ENCODE assay signal across 8 mouse cellular contexts in genomic region chr11:79961346-79962124, GRCm38 (mm10). TPM values are rescaled to one million over a fixed set of nuclear protein-coding genes. Genes with fewer than 3 reads are reported as not detected.
DNase-seq lines count a peak whose midpoint lies in the region; ATAC-seq and TF ChIP-seq lines count a peak whose summit lies in the region.

No protein-coding gene starts in this region.

- WGBS in lung, embryonic 14.5 days: 4% methylated on average over 27 of the region's 27 CpGs
- WGBS in hindbrain, embryonic 13.5 days: 6% methylated on average over 27 of the region's 27 CpGs
- WGBS in liver, embryonic 14.5 days (ENCODE audit: insufficient replicate concordance): 6% methylated on average over 27 of the region's 27 CpGs

- H3K9me3 ChIP-seq in lung, embryonic 14.5 days (ENCODE audit: low read depth, low read length): no peaks in the 10 kb centered on the region
- H3K9me3 ChIP-seq in hindbrain, embryonic 13.5 days: no peaks in the 10 kb centered on the region
- H3K9me3 ChIP-seq in liver, embryonic 14.5 days (ENCODE audit: control insufficient read depth, low read length): no peaks in the 10 kb centered on the region

- TF ChIP-seq CTCF in lung, embryonic 14.5 days (IDR thresholded peaks at IDR 0.05; ENCODE audit: low read depth): no peak
- no peak for TF ChIP-seq CTCF in cortical plate, adult 2 months (IDR thresholded peaks at IDR 0.05; ENCODE audit: extremely low read depth, insufficient read depth, low read length)
- TF ChIP-seq CTCF in liver, embryonic 14.5 days (IDR thresholded peaks at IDR 0.05; ENCODE audit: low read depth): no peak

- no peak for TF ChIP-seq POLR2A in cortical plate, adult 2 months (IDR thresholded peaks at IDR 0.05; ENCODE audit: extremely low read depth, insufficient read depth, low read length)

- peak overlapping the region; percentile 81 for H3K9ac ChIP-seq in lung, embryonic 14.5 days
- peak overlapping the region; percentile 73 for H3K9ac ChIP-seq in hindbrain, embryonic 13.5 days
- H3K9ac ChIP-seq in liver, embryonic 14.5 days (replicated peaks): peak overlapping the region; percentile 89

- peaks cover 36% of the 10 kb centered on the region for H3K36me3 ChIP-seq in lung, embryonic 14.5 days (ENCODE audit: insufficient read depth)
- H3K36me3 ChIP-seq in hindbrain, embryonic 13.5 days: peaks cover 32% of the 10 kb centered on the region
- peaks cover 18% of the 10 kb centered on the region for H3K36me3 ChIP-seq in liver, embryonic 14.5 days (replicated peaks; ENCODE audit: control insufficient read depth, insufficient read depth, low read depth)

- no peak for TF ChIP-seq EP300 in liver, embryonic 14.5 days (IDR thresholded peaks at IDR 0.05; ENCODE audit: low read depth)

- H3K27me3 ChIP-seq in lung, embryonic 14.5 days (ENCODE audit: insufficient read depth, low read length): peaks cover 4% of the 10 kb centered on the region; the same call in 1 of the 2 replicates
- no peaks in the 10 kb centered on the region for H3K27me3 ChIP-seq in hindbrain, embryonic 13.5 days
- H3K27me3 ChIP-seq in liver, embryonic 14.5 days (ENCODE audit: control insufficient read depth, insufficient read depth, low read length): no peaks in the 10 kb centered on the region

- intact Hi-C loops in left cerebral cortex, postnatal 4 days (cut with DNase I): no loop called here

- H3K4me1 ChIP-seq in lung, embryonic 14.5 days (ENCODE audit: insufficient read depth): peaks cover 2% of the 10 kb centered on the region; the same call in 1 of the 2 replicates
- peaks cover 2% of the 10 kb centered on the region for H3K4me1 ChIP-seq in cortical plate, adult 2 months (ENCODE audit: control insufficient read depth, insufficient read depth, low read length)
- H3K4me1 ChIP-seq in hindbrain, embryonic 13.5 days (replicated peaks): peaks cover 11% of the 10 kb centered on the region
- H3K4me1 ChIP-seq in liver, embryonic 14.5 days (replicated peaks; ENCODE audit: control insufficient read depth in 2 of 2, insufficient read depth in 2 of 2, low read length in 1 of 2): peaks cover 3 to 5% of the 10 kb centered on the region in 2 experiments; a peak in 2 of 4 replicates

- H3K4me3 ChIP-seq in lung, embryonic 14.5 days (ENCODE audit: low read depth, low read length): peak overlapping the region; percentile 78
- peak overlapping the region; percentile 80 for H3K4me3 ChIP-seq in cortical plate, adult 2 months (ENCODE audit: insufficient read depth, low read length)
- peak overlapping the region; percentile 65 for H3K4me3 ChIP-seq in hindbrain, embryonic 13.5 days
- H3K4me3 ChIP-seq in liver, embryonic 14.5 days (ENCODE audit: insufficient read depth in 1 of 2, low read depth in 2 of 2, low read length in 2 of 2): peak overlapping the region; percentile 73 to 95

- peak overlapping the region; percentile 85 for H3K4me2 ChIP-seq in lung, embryonic 14.5 days
- H3K4me2 ChIP-seq in hindbrain, embryonic 13.5 days: peak overlapping the region; percentile 75
- peak overlapping the region; percentile 93 for H3K4me2 ChIP-seq in liver, embryonic 14.5 days (ENCODE audit: low read depth)

- peak; percentile 43 for ATAC-seq in lung, embryonic 14.5 days (ENCODE audit: insufficient read depth)
- ATAC-seq in hindbrain, embryonic 13.5 days (ENCODE audit: low FRiP score): 0 out of 2 replicates have a peak, but pooled peaks have one; percentile 11
- peak; percentile 18; the same call in 1 of the 2 replicates for ATAC-seq in liver, embryonic 14.5 days (ENCODE audit: insufficient read depth)

- peak; percentile 15 for DNase-seq in lung, embryonic 14.5 days
- no peak for DNase-seq in lung, postnatal 14 days
- DNase-seq in liver, embryonic 14.5 days (ENCODE audit: low read depth in 3 of 3, low spot score in 3 of 3): no peak
- peak; percentile 24 for DNase-seq in thymus, postnatal 14 days
- DNase-seq in right cerebral cortex, postnatal 10 days (ENCODE audit: low spot score in 2 of 2): no peak
- DNase-seq in left cerebral cortex, postnatal 4 days: no peak

- H3K27ac ChIP-seq in lung, embryonic 14.5 days (ENCODE audit: low read depth): peak overlapping the region; percentile 73
- H3K27ac ChIP-seq in cortical plate, adult 2 months (ENCODE audit: insufficient read depth, low read length): no peak overlapping the region
- H3K27ac ChIP-seq in hindbrain, embryonic 13.5 days: peak overlapping the region; percentile 46; the same call in 1 of the 2 replicates
- H3K27ac ChIP-seq in liver, embryonic 14.5 days: peak overlapping the region; percentile 84

RNA-seq across cellular contexts. Expression of gene Utp6, which starts 0.7 kb away (rescaled TPM):
- polyA plus RNA-seq in lung, embryonic 14.5 days (2014; fragmentation: Nextera tagmentation; extraction: Ambion mirVana): 62.4 and 64.8 TPM in 2 replicates
- 19.4 and 24.3 TPM in 2 replicates for polyA plus RNA-seq in cortical plate, adult 2 months (2012; rRNA removed)
- polyA plus RNA-seq in hindbrain, embryonic 13.5 days (2015; fragmentation: Nextera tagmentation; extraction: Ambion mirVana): 42.7 and 45.2 TPM in 2 replicates
- 6.2 and 11.1 TPM in 2 replicates for polyA plus RNA-seq in liver, embryonic 14.5 days (2012; rRNA removed)
- 23.2 and 30.1 TPM in 2 replicates for polyA plus RNA-seq in liver, embryonic 14.5 days (2014; fragmentation: Nextera tagmentation; extraction: Ambion mirVana)
- 10 to 100 TPM; 35.0 to 47.8 TPM for total RNA-seq in left cerebral cortex, postnatal 4 days (2021)

RNA-seq across cellular contexts. Expression of gene Suz12, which starts 31.4 kb away (rescaled TPM):
- 28.6 and 29.5 TPM in 2 replicates for polyA plus RNA-seq in lung, embryonic 14.5 days (2014; fragmentation: Nextera tagmentation; extraction: Ambion mirVana)
- polyA plus RNA-seq in cortical plate, adult 2 months (2012; rRNA removed): 16.2 and 16.6 TPM in 2 replicates
- polyA plus RNA-seq in hindbrain, embryonic 13.5 days (2015; fragmentation: Nextera tagmentation; extraction: Ambion mirVana): 16.0 and 16.9 TPM in 2 replicates
- 14.9 and 23.2 TPM in 2 replicates for polyA plus RNA-seq in liver, embryonic 14.5 days (2012; rRNA removed)
- polyA plus RNA-seq in liver, embryonic 14.5 days (2014; fragmentation: Nextera tagmentation; extraction: Ambion mirVana): 18.1 and 19.2 TPM in 2 replicates
- total RNA-seq in left cerebral cortex, postnatal 4 days (2021): 10 to 100 TPM; 46.8 to 46.9 TPM

Comparison
In these comparisons a context has a peak if more than half of its experiments do, and no peak if none do; other contexts are left out.
1. DNase-seq: peak in lung, embryonic 14.5 days (single experiment) and thymus, postnatal 14 days (single experiment); none in lung, postnatal 14 days (single experiment), liver, embryonic 14.5 days (0 of 3), right cerebral cortex, postnatal 10 days (0 of 2) and left cerebral cortex, postnatal 4 days (single experiment).
2. Peak in every context shown above with its lines, with median percentiles within 50 percentile points of each other: ATAC-seq, H3K4me2 ChIP-seq, H3K4me3 ChIP-seq and H3K9ac ChIP-seq.